Mouse (Mus musculus): ENCODE measurements around the gene Mipep.
A peak's percentile ranks its signal among the peaks of the same experiment; 100 is the strongest.

- TF ChIP-seq CTCF (conservative IDR thresholded peaks at IDR 0.05; ENCODE audit: insufficient read depth, insufficient read length, low read depth, low read length) (peak; percentile 32; the same call in 1 of the 2 replicates), POLR2A (IDR thresholded peaks at IDR 0.05; ENCODE audit: low read depth, low read length) (no peak)
Observed at GRCm38 (mm10) chr14:60773476-60773875, 10.9 kb upstream of the Mipep start.

Data from kidney, adult 2 months (tissue).